In genomic region chr14:14486356-14486755, GRCm38 (mm10) we compare ENCODE assay signal across 21 mouse cellular contexts.
"Had no signal": no experiment of that assay in that cellular context is flagged by ENCODE, and none has a peak within 500 bp of the region (broad histone marks: within the 10 kb centered on the region; RNA-seq: fewer than 3 reads in every experiment).

No protein-coding gene starts in this region.

- H3K4me3 ChIP-seq: midbrain, embryonic 10.5 days; midbrain, embryonic 12.5 days; myocyte; neural tube, embryonic 13.5 days; neural tube, embryonic 15.5 days; stomach, embryonic 15.5 days had no signal

- H3K9ac ChIP-seq: lung, embryonic 14.5 days; midbrain, embryonic 12.5 days; neural tube, embryonic 13.5 days; neural tube, embryonic 15.5 days; stomach, embryonic 15.5 days had no signal

- H3K27ac ChIP-seq: midbrain, embryonic 10.5 days; midbrain, embryonic 12.5 days; neural tube, embryonic 13.5 days; neural tube, embryonic 15.5 days; stomach, embryonic 15.5 days; stomach, postnatal 0 days had no signal

- H3K27me3 ChIP-seq: midbrain, embryonic 12.5 days; neural tube, embryonic 13.5 days; neural tube, embryonic 15.5 days; stomach, embryonic 15.5 days had no signal

- H3K4me1 ChIP-seq: midbrain, embryonic 10.5 days; midbrain, embryonic 12.5 days; neural tube, embryonic 13.5 days; neural tube, embryonic 15.5 days; stomach, embryonic 15.5 days had no signal

- ATAC-seq: midbrain, embryonic 16.5 days had no signal

- H3K9me3 ChIP-seq: midbrain, embryonic 10.5 days; neural tube, embryonic 13.5 days; neural tube, embryonic 15.5 days; stomach, embryonic 15.5 days had no signal

- DNase-seq: lung, adult 18-20 months; lung, embryonic 14.5 days; lung, postnatal 10 days; lung, postnatal 4 days; midbrain, embryonic 14.5 days; retina, postnatal 1 day; right cerebral cortex, adult 18-20 months; right cerebral cortex, postnatal 25 days; right cerebral cortex, postnatal 4 days; spleen, adult 18-20 months; thymus, adult 18-20 months; thymus, postnatal 14 days; thymus, postnatal 36 days had no signal

- H3K36me3 ChIP-seq: midbrain, embryonic 10.5 days; midbrain, embryonic 12.5 days; neural tube, embryonic 13.5 days; neural tube, embryonic 15.5 days; stomach, embryonic 15.5 days had no signal

- H3K4me2 ChIP-seq: lung, embryonic 14.5 days; midbrain, embryonic 12.5 days; neural tube, embryonic 13.5 days; neural tube, embryonic 15.5 days; stomach, embryonic 15.5 days had no signal
